Mouse (Mus musculus) embryonic fibroblast, embryonic 13.5 days (primary cell): ENCODE measurements around the gene Ptpru.

ENCODE experiments used
- CTCF ChIP-seq: IDR thresholded peaks from 2 replicates; pipeline ENCODE4 v1.5.1; 2011; ENCODE audit warnings: mild to moderate bottlenecking, control low read depth, low read length, moderate library complexity, borderline replicate concordance; ENCODE audit not compliant: insufficient read depth
- POLR2A ChIP-seq: IDR thresholded peaks from 2 replicates; pipeline ENCODE4 v1.6.1; 2011; ENCODE audit warnings: low read depth, mild to moderate bottlenecking, control low read depth, low read length, moderate library complexity

- TF ChIP-seq POLR2A, result no peak
- no peak for TF ChIP-seq CTCF
These were observed 74.6 kb downstream of the Ptpru start for GRCm38 (mm10) chr4:131763479-131763878.
